Mouse (Mus musculus): ENCODE measurements at regions not wholly inside any gene's neighbourhood (a gene's known extent, or its start where the extent isn't known, plus 50 kb on each side); places are given as distances from the start of the nearest gene placed in this dataset.
A peak's percentile ranks its signal among the peaks of the same experiment; 100 is the strongest.

DNA sequence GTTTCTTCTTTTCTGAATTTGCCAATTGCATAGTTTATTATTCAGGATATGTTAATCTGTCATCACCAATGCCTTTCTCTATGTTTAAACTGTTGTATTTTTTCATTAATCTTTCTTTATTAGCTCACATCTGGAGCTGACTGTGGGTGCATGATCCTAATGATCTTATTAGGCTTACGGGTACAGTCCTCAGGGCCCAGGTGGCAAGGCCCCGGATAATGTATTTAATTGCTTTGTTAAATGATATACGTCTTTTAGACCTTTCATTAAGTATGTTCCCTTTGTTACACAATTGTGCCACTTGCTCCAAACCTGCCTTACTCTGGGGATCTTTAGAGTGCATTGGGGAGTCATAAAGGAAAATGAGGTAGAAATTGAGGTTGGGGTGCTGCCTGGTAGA is 86.7 kb upstream of the A1bg start:
- no peak for DNase-seq (ENCODE audit: low spot score in 2 of 2)

DNA sequence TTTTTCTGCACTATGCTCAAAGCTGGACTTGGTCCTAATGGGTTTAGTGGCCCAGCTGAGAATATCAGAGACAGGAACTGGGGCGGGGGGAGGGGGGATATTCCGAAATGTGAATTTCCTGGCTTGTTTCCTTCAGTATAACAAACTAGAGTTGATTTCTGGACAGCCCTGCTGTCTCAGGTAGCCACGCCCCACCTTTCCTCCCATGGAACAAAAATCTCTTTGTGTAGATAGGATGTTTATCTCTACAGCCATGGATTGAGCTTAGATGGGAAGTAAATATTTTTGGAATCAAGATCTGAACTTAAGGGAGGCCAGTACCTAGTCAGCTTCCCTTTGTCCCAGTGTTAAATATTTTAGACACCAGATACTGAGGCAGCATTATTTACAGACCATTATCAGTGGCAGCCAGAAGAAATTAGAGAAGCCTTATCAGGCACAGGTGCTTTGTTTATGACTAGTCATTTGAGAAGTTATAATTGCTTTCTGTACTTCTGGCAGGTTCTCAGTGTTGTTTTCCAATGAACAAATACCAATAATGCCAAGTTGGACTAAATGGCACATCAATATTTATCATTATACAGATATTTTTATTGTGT is 84.7 kb upstream of the A1bg start:
- peak; percentile 49 to 85 for DNase-seq (ENCODE audit: low spot score in 2 of 2)

DNA sequence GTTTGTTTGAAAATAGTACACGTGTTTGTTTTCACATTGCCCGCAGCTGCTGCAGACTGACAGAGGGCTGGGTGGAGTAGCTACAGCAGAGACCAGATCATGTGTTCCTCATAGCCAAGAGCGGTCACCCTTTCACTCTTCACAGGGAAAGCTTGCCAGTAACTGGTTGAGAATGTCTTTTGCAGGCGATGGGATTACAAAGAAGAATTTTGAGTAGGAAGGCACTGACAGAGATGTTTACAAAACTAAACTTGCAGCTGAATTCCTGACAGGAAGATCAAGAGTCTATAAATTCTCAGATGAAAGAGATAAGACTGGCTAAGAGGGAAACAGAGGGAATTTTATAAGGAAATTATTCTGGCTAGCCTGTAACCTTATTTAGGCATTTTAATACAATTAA is 83.8 kb upstream of the A1bg start:
- peak; percentile 55 to 79 for DNase-seq (ENCODE audit: low spot score in 2 of 2)

- no peak for DNase-seq (ENCODE audit: low spot score in 2 of 2)
These were observed 71.3 kb upstream of the A1bg start for GRCm38 (mm10) chr15:60993971-60994690.

- DNase-seq (ENCODE audit: low spot score in 2 of 2), result no peak
These were observed 70.6 kb upstream of the A1bg start for GRCm38 (mm10) chr15:60993394-60993793.

GRCm38 (mm10) chr15:60982576-60982975 is 59.8 kb upstream of the A1bg start:
- DNase-seq (ENCODE audit: low spot score in 2 of 2), result no peak
